Mouse (Mus musculus): ENCODE data around the gene Abhd11. TPM values are rescaled to one million over a fixed set of nuclear protein-coding genes. Genes with fewer than 3 reads are reported as not detected.

Gene Abhd11
- total and polyA plus RNA-seq, 3 experiments: 21.7 to 61.2 (median 37.2) TPM

Other genes with a start within 250 kb of the Abhd11 start
- gene Tmem270, start 102.4 kb upstream of the Abhd11 start, total RNA-seq (2014; fragmentation: Nextera tagmentation): not detected in 2 replicates
- not detected in 2 replicates for gene Tmem270, start 102.4 kb upstream of the Abhd11 start, total RNA-seq (2017)
- gene Tmem270, start 102.4 kb upstream of the Abhd11 start, polyA plus RNA-seq (2012): not detected in 2 replicates
- 41.2 TPM in 1 of 2 replicates, not detected in the other for gene Cldn13, start 93.6 kb upstream of the Abhd11 start, total RNA-seq (2014; fragmentation: Nextera tagmentation)
- gene Cldn13, start 93.6 kb upstream of the Abhd11 start, total RNA-seq (2017): 1.9 and 2.3 TPM in 2 replicates
- gene Cldn13, start 93.6 kb upstream of the Abhd11 start, polyA plus RNA-seq (2012): not detected in 2 replicates
- gene Mettl27, start 76.8 kb upstream of the Abhd11 start, total RNA-seq (2014; fragmentation: Nextera tagmentation): 10.3 and 11.7 TPM in 2 replicates
- 4.8 and 6.6 TPM in 2 replicates for gene Mettl27, start 76.8 kb upstream of the Abhd11 start, total RNA-seq (2017)
- gene Mettl27, start 76.8 kb upstream of the Abhd11 start, polyA plus RNA-seq (2012): 4.6 and 5.6 TPM in 2 replicates
- gene Cldn4, start 62.2 kb upstream of the Abhd11 start, total RNA-seq (2014; fragmentation: Nextera tagmentation): not detected in 2 replicates
- gene Cldn4, start 62.2 kb upstream of the Abhd11 start, total RNA-seq (2017): 0.06 and 0.22 TPM in 2 replicates
- not detected in 2 replicates for gene Cldn4, start 62.2 kb upstream of the Abhd11 start, polyA plus RNA-seq (2012)
- gene Cldn3, start 22.9 kb upstream of the Abhd11 start, total RNA-seq (2014; fragmentation: Nextera tagmentation): not detected in 2 replicates
- not detected in 2 replicates for gene Cldn3, start 22.9 kb upstream of the Abhd11 start, total RNA-seq (2017)
- gene Cldn3, start 22.9 kb upstream of the Abhd11 start, polyA plus RNA-seq (2012): 0.87 and 0.98 TPM in 2 replicates
- gene Stx1a, start 14.3 kb downstream of the Abhd11 start, total RNA-seq (2014; fragmentation: Nextera tagmentation): 3.1 and 4.1 TPM in 2 replicates
- 2.9 and 3.3 TPM in 2 replicates for gene Stx1a, start 14.3 kb downstream of the Abhd11 start, total RNA-seq (2017)
- 5.6 and 5.9 TPM in 2 replicates for gene Stx1a, start 14.3 kb downstream of the Abhd11 start, polyA plus RNA-seq (2012)
- gene Dnajc30, start 55.0 kb downstream of the Abhd11 start, total RNA-seq (2014; fragmentation: Nextera tagmentation): 17.3 and 25.7 TPM in 2 replicates
- gene Dnajc30, start 55.0 kb downstream of the Abhd11 start, total RNA-seq (2017): 8.0 and 8.7 TPM in 2 replicates
- 51.3 and 67.6 TPM in 2 replicates for gene Dnajc30, start 55.0 kb downstream of the Abhd11 start, polyA plus RNA-seq (2012)
- 67.0 and 73.0 TPM in 2 replicates for gene Bud23, start 55.8 kb downstream of the Abhd11 start, total RNA-seq (2014; fragmentation: Nextera tagmentation)
- gene Bud23, start 55.8 kb downstream of the Abhd11 start, total RNA-seq (2017): 79.3 and 110 TPM in 2 replicates
- gene Bud23, start 55.8 kb downstream of the Abhd11 start, polyA plus RNA-seq (2012): 176 and 203 TPM in 2 replicates
- gene Vps37d, start 69.1 kb downstream of the Abhd11 start, total RNA-seq (2014; fragmentation: Nextera tagmentation): not detected in 2 replicates
- gene Vps37d, start 69.1 kb downstream of the Abhd11 start, total RNA-seq (2017): not detected in 2 replicates
- gene Vps37d, start 69.1 kb downstream of the Abhd11 start, polyA plus RNA-seq (2012): 0.41 and 0.72 TPM in 2 replicates
- gene Mlxipl, start 80.7 kb downstream of the Abhd11 start, total RNA-seq (2014; fragmentation: Nextera tagmentation): not detected in 2 replicates
- 0.06 and 0.22 TPM in 2 replicates for gene Mlxipl, start 80.7 kb downstream of the Abhd11 start, total RNA-seq (2017)
- gene Mlxipl, start 80.7 kb downstream of the Abhd11 start, polyA plus RNA-seq (2012): not detected in 2 replicates
- gene Tbl2, start 140.5 kb downstream of the Abhd11 start, total RNA-seq (2014; fragmentation: Nextera tagmentation): 27.9 and 37.2 TPM in 2 replicates
- gene Tbl2, start 140.5 kb downstream of the Abhd11 start, total RNA-seq (2017): 21.5 and 25.1 TPM in 2 replicates
- 18.2 and 22.5 TPM in 2 replicates for gene Tbl2, start 140.5 kb downstream of the Abhd11 start, polyA plus RNA-seq (2012)
- gene Bcl7b, start 159.1 kb downstream of the Abhd11 start, total RNA-seq (2014; fragmentation: Nextera tagmentation): 33.6 and 54.5 TPM in 2 replicates
- 23.5 and 27.9 TPM in 2 replicates for gene Bcl7b, start 159.1 kb downstream of the Abhd11 start, total RNA-seq (2017)
- 51.1 and 52.4 TPM in 2 replicates for gene Bcl7b, start 159.1 kb downstream of the Abhd11 start, polyA plus RNA-seq (2012)
- gene Baz1b, start 178.1 kb downstream of the Abhd11 start, total RNA-seq (2014; fragmentation: Nextera tagmentation): 223 and 232 TPM in 2 replicates
- 159 and 187 TPM in 2 replicates for gene Baz1b, start 178.1 kb downstream of the Abhd11 start, total RNA-seq (2017)
- gene Baz1b, start 178.1 kb downstream of the Abhd11 start, polyA plus RNA-seq (2012): 65.7 and 67.9 TPM in 2 replicates
- not detected in 2 replicates for gene Fzd9, start 242.1 kb downstream of the Abhd11 start, total RNA-seq (2014; fragmentation: Nextera tagmentation)
- gene Fzd9, start 242.1 kb downstream of the Abhd11 start, total RNA-seq (2017): 0.17 TPM in 1 of 2 replicates, not detected in the other
- 0.66 and 0.94 TPM in 2 replicates for gene Fzd9, start 242.1 kb downstream of the Abhd11 start, polyA plus RNA-seq (2012)